Mouse (Mus musculus) kidney, adult 2 months (tissue): ENCODE data around the gene Aacs. TPM values are rescaled to one million over a fixed set of nuclear protein-coding genes. Genes with fewer than 3 reads are reported as not detected.
"Not testable (repeated sequence)": the region's sequence is repeated elsewhere in the genome, so short reads cannot be mapped to it uniquely, and the experiment has no call there.

Source experiments
- DNase-seq: peaks from one replicate; pipeline ENCODE4 v3.0.0; 2021
- H3K27ac ChIP-seq: fragments of 200-500 bp; 2 replicates; pipeline ENCODE4 v1.5.1; 2012; ENCODE audit warnings: low read depth, low read length, control low read depth, inconsistent platforms; ENCODE audit not compliant: insufficient read depth
- H3K27me3 ChIP-seq: fragments of 200-500 bp; replicated peaks from 2 replicates; pipeline ENCODE4 v1.6.1; 2012; ENCODE audit warnings: mild to moderate bottlenecking, moderate library complexity, low read length, inconsistent platforms; ENCODE audit not compliant: control insufficient read depth, insufficient read depth
- H3K36me3 ChIP-seq: fragments of 200-500 bp; 2 replicates; pipeline ENCODE4 v1.6.1; 2012; ENCODE audit warnings: mild to moderate bottlenecking, moderate library complexity, low read length, inconsistent platforms; ENCODE audit not compliant: control insufficient read depth, insufficient read depth
- H3K4me1 ChIP-seq: fragments of 200-500 bp; 2 replicates; pipeline ENCODE4 v1.6.1; 2011; ENCODE audit warnings: low read length; ENCODE audit not compliant: control insufficient read depth, insufficient read depth
- H3K4me3 ChIP-seq: fragments of 200-500 bp; 2 replicates; pipeline ENCODE4 v1.5.1; 2011; ENCODE audit warnings: mild to moderate bottlenecking, low read depth, low read length, control low read depth; ENCODE audit not compliant: insufficient read depth
- CTCF ChIP-seq: fragments of 200-500 bp; conservative IDR thresholded peaks from 2 replicates; pipeline ENCODE4 v1.5.1; 2011; ENCODE audit warnings: low read depth, mild to moderate bottlenecking, control low read depth, low read length, moderate library complexity, mixed read lengths; ENCODE audit not compliant: insufficient read depth, insufficient read length
- POLR2A ChIP-seq: fragments of 200-500 bp; IDR thresholded peaks from one replicate; pipeline ENCODE4 v1.6.1; 2011; ENCODE audit warnings: low read depth, low read length, control low read depth
- WGBS: fragments of 180-500 bp; shearing (Covaris S2); methylation state at CpG from one replicate; pipeline ENCODE4 v1.1.7; 2018; 5-methylcytosine and 5-hydroxymethylcytosine counted together
- polyA plus RNA-seq: library from polyadenylated mRNA; depleted of rRNA; stranded (reverse); fragments of >200 nt; gene quantifications from 2 replicates; pipeline ENCODE4 v1.2.3, GENCODE M21; 2012; rRNA removed

The Aacs gene
- polyA plus RNA-seq, result 102 and 131 TPM in 2 replicates

GRCm38 (mm10) chr5:125475601-125476285 is at the start of gene Aacs:
TSS of gene Aacs (plus strand) at chr5:125475814.
- Histone ChIP-seq H3K4me3 (peak within 1 kb of the TSS; percentile 85), H3K27me3 (no peaks in the 10 kb centered on the region), H3K36me3 (no peaks in the 10 kb centered on the region), H3K4me1 (peaks cover 5% of the 10 kb centered on the region; the same call in 1 of the 2 replicates), H3K27ac (peak within 1 kb of the TSS; percentile 63)
- WGBS, result under 1% methylated on average over 60 of the region's 60 CpGs
- peak; percentile 99 for DNase-seq
- TF ChIP-seq CTCF, result no peak
- TF ChIP-seq POLR2A, result peak; percentile 97

DNA sequence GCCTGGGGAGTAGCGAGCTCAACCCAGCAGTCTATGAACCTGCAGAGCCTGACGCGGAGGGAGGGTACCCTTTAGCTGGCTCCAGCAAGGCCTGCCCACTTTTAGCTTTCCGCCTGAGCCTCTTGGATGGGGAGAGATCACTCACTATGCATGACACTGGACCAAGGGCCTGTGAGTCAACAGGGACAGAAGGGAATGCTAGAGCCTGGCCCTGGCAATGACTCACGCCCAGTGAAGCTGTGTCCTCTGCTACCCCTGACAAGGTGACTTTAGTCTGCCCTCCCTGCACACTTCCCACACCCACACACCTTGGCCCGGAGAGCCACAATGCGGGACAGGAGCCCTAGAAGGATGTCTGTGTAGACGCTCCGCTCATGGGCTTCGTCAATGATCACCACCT is 49.3 kb upstream of the Aacs start:
- no peak for TF ChIP-seq CTCF
- no peak for TF ChIP-seq POLR2A
- Histone ChIP-seq H3K27me3 (no peaks in the 10 kb centered on the region), H3K4me3 (no peak overlapping the region), H3K4me1 (no peaks in the 10 kb centered on the region), H3K36me3 (no peaks in the 10 kb centered on the region), H3K27ac (no peak overlapping the region)
- no peak for DNase-seq
- WGBS, result 90% methylated on average over 10 of the region's 10 CpGs

DNA sequence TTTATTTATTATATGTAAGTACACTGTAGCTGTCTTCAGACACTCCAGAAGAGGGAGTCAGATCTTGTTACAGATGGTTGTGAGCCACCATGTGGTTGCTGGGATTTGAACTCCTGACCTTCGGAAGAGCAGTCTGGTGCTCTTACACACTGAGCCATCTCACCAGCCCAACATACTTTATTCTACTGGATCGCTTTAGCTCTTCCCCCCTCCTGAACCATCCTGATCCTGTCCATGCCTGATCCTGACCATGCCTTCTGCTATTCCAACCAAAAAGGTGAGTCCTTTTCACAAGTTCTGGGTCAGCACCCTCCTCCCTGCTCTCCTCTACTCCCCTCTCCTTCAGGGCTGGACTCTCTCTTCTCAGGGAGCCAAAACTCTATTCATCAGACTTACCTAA is 43.3 kb upstream of the Aacs start:
- not testable (repeated sequence) for H3K27me3 ChIP-seq, DNase-seq, H3K4me3 ChIP-seq, H3K36me3 ChIP-seq, H3K27ac ChIP-seq, H3K4me1 ChIP-seq
- 96% methylated on average over 2 of the region's 2 CpGs for WGBS

DNA sequence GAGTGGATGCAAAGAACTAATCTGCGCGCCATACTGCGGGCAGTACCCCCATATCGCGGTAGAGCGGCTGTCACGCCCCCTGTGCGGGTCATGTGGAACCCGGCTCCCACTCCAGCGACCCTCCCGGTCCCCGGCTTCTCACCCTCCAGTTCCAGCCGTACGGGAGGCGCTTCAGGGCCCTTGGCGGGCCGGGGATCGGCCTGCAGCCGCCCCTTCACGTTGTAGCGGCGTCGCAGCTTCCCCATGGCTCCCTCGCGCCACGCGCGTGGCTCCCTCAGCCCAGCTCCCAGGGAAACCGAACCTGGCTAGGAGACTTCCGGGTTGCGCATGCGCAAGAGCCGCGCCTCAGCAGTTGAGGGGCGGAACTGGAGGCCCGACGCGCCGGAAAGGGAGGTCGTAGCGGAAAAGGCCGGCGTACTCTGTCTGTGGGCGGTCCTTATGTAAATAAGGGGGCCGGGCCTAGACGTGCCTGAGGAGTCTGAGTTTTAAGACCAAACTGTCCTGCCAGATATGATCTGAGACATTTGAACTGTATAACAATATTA is 41.7 kb upstream of the Aacs start, which contains the start of gene Dhx37:
Gene Dhx37 (minus strand): TSS at position 329 of the 545 bp plus-strand sequence.
- H3K4me1 ChIP-seq, result 0 out of 2 replicates have a peak, but pooled peaks cover 8% of the 10 kb centered on the region
- TF ChIP-seq POLR2A (peak; percentile 55), CTCF (no peak)
- WGBS, result 1% methylated on average over 46 of the region's 46 CpGs
- H3K27me3 ChIP-seq, result no peaks in the 10 kb centered on the region
- DNase-seq, result peak; percentile 96
- H3K36me3 ChIP-seq, result no peaks in the 10 kb centered on the region
- 0 out of 2 replicates have a peak within 1 kb of the TSS, but pooled peaks have one; percentile 3 for H3K27ac ChIP-seq
- peak within 1 kb of the TSS; percentile 82 for H3K4me3 ChIP-seq

- H3K4me1 ChIP-seq, H3K36me3 ChIP-seq, DNase-seq, H3K4me3 ChIP-seq, H3K27me3 ChIP-seq, H3K27ac ChIP-seq: not testable (repeated sequence)
- peak; percentile 23; the same call in 1 of the 2 replicates for TF ChIP-seq CTCF
- 58% methylated on average over 15 of the region's 15 CpGs for WGBS
These were observed 41.3 kb upstream of the Aacs start for GRCm38 (mm10) chr5:125434347-125434746.

DNA sequence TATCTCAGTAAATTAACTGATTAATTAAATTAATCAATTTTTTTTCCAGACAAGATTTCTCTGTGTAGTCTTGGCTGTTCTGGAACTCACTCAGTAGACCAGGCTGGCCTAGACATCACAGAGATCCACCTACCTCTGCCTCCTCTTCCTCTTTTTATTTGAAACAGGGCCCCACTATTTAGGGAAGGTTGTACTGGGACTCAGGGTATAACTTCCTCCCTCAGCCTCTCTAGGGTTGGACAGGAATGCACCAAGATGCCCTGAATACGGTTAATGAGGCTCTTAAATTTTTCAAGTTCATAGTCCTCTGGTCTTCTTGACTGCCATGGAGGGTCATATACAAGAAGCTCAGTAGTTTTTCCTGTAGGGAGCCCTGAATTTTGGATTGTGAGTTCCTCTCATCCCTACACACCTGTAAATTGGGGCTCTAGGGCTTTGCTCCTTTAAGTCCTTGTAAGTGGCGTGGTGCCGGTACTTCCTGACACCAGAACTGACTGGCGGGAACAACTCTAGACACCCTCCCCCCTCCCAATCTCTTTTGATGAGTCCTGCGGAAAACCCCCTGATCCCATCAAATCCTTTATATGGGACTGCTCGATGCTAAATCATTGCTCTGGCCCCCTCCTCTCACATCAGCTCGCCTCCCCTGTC is 34.9 kb upstream of the Aacs start:
- no peaks in the 10 kb centered on the region for H3K27me3 ChIP-seq
- no peak for DNase-seq
- WGBS, result 7% methylated on average over 7 of the region's 7 CpGs
- peak overlapping the region; percentile 92 for H3K4me3 ChIP-seq
- H3K27ac ChIP-seq, result peak overlapping the region; percentile 6; the same call in 1 of the 2 replicates
- H3K4me1 ChIP-seq, result peaks cover 6% of the 10 kb centered on the region; the same call in 1 of the 2 replicates
- no peak for TF ChIP-seq POLR2A
- no peak for TF ChIP-seq CTCF
- H3K36me3 ChIP-seq, result no peaks in the 10 kb centered on the region
